Mouse (Mus musculus) retina, embryonic 14.5 days (tissue): ENCODE measurements around the gene Slc8a2.

Source experiments
- DNase-seq: peaks from one replicate; pipeline ENCODE4 v3.0.0-alpha.2; 2015; ENCODE audit warnings: low spot score

The Slc8a2 gene

DNA sequence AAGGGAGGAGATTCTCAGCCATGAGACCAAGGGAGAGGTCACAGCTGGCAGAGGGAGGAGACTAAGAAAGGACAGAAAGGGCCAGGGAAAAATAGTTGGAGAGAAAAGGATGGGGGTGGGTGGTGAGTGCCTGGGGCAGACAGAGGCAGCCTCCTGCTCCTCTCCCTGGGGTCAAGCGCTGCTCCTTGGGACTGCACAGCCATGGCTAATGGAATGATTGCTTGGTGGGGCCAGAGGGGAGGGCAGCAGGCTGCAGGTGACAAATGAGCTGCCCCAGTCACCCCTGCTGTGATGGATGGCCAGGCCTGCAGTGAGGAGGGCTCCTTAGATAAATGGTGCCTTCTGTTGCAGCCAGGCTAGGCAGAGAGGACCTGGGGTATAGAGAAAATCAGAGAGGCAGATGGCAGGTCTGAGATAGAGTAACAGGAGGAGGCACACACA is 42.5 kb downstream of the Slc8a2 start:
- DNase-seq: peak; percentile 47

DNA sequence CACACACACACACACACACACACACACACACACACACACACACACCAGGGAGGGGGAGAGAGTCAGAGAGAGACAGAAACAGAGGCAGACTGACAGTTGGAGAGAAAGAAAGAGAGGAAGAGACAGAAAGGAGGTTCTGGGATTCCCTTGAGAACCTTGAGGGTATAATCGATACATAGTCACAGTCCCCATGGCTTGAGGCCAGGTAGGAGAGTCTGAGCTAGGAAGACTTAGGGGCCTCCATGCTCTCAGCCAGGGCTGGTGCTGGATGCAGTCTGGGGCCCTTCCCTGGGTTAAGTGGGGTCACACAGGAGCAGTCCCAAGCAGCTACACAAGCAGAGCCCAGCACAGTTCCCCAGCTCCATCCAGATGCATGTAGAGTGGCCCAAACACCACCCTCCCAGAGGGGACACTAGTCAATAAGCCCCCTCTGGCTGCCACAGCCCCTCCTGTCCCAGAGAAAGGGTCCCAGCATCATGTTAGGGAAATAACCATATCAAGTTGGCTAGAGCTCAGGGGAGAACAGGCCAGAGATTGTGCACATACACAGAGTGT is 43.0 kb downstream of the Slc8a2 start:
- no peak for DNase-seq

GRCm38 (mm10) chr7:16173146-16173545 is 43.5 kb downstream of the Slc8a2 start:
- no peak for DNase-seq

GRCm38 (mm10) chr7:16174597-16175541 is 45.2 kb downstream of the Slc8a2 start, which contains the start of gene Meis3:
Gene Meis3 (plus strand): TSS chr7:16175090.
- DNase-seq: peak; percentile 80

GRCm38 (mm10) chr7:16175542-16175931 is 45.9 kb downstream of the Slc8a2 start:
- DNase-seq: no peak

DNA sequence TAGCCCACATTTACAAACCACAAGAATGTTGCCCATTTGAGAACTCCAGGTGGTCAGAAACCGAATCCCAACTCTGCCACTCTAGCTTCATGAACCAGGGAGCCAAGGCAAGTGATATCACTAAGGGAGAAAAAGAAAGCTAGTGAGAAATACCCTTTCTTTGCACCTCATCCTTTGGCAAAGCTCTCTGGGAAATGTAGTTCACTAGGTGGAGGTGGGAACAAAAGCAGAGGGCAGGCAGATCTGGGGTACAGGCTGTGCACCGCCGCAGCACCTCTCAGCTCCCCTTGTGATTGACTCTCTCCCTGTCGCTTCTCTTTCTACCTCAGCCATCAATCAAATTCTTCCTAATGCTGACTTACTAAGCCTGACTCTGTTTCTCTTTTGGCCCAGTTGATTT is 48.5 kb downstream of the Slc8a2 start:
- DNase-seq: no peak

GRCm38 (mm10) chr7:16183663-16184062 is 54.0 kb downstream of the Slc8a2 start:
- DNase-seq: peak; percentile 68

GRCm38 (mm10) chr7:16187494-16187893 is 57.9 kb downstream of the Slc8a2 start:
- DNase-seq: no peak

DNA sequence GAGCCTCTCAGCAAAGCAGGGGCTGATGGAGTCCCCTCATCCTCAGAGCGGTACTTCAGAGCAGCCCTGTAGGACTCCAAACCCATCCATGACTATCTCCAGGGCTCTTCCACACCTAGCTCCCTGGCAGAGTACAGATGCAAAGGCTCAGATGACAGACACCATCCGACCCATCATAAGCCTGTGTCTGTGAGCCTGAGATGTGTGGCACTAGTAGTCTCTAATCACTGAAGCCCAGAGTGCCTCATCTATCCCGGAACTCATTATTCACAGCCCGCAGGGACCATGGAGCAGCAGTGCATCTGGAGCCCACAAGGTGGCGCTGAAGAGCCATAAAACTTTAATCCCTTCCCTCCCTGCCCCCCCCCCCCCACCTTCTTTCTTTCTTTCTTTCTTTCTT is 62.7 kb downstream of the Slc8a2 start:
- peak; percentile 93 for DNase-seq

GRCm38 (mm10) chr7:16193702-16194101 is 64.1 kb downstream of the Slc8a2 start:
- DNase-seq: no peak

DNA sequence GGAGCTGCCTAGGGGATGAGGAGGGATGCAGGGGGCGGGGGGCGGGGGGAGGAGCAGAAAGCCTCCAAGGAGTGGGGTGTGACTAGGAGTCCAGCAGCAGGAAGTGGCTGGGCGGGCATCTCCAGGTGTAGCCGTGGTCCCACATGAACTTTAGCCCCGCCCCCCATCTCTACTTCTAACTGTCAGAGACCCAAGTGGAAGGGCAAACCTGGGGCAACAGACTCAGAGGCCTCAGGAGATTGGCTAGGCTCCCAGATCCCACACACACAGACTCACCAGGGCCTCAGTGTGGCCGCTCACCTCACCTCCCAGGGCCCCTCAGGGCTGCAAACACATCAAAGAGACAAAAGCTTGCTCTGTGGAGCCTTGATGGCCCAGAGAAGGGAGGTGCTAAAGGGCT is 67.0 kb downstream of the Slc8a2 start:
- no peak for DNase-seq

GRCm38 (mm10) chr7:16197166-16197565 is 67.5 kb downstream of the Slc8a2 start:
- DNase-seq: no peak

DNA sequence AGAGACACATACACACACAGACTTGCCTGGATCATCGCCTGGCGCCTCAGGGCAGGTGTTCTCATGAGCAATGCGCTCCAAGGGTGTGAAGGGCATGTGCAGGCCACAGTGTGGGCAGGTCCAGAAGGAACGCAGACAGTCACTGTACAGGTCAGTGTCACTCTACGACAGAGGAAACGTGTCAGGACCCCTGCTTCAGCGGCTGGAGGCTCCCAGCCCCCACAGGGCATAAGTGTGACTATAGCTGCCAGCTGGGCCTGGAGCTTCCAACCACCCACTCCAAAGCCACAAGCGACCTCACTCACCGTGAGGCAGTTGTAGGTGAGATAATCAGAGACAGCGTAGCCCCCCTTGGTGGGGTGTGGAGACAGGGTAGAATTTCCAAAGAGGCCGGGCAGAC is 68.9 kb downstream of the Slc8a2 start:
- DNase-seq: no peak

- DNase-seq: no peak
These were observed 71.5 kb downstream of the Slc8a2 start for GRCm38 (mm10) chr7:16201136-16201535.

- DNase-seq: no peak
These were observed 73.3 kb downstream of the Slc8a2 start for GRCm38 (mm10) chr7:16202756-16203504.

DNA sequence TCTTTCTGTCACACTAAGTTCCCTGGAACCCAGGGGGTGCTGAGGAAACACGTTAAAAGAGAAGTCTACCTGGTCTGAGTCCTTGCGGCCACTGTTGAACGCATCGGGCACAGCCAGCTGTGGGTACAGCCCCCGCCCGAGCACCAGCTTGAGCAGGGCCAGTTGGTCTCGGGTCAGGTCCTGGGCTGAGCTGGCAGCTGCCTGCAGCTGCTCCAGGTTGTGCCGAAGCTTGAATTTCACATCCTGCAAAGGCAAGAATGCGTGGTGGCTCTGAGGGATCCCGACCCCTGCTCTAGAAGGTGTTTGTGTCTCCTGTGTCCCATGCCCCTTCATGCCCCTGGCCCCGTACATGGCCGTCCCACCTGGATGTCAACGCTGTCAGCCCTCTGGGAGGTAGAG is 73.9 kb downstream of the Slc8a2 start:
- no peak for DNase-seq

- no peak for DNase-seq
These were observed 75.2 kb downstream of the Slc8a2 start for GRCm38 (mm10) chr7:16204791-16205190.

DNA sequence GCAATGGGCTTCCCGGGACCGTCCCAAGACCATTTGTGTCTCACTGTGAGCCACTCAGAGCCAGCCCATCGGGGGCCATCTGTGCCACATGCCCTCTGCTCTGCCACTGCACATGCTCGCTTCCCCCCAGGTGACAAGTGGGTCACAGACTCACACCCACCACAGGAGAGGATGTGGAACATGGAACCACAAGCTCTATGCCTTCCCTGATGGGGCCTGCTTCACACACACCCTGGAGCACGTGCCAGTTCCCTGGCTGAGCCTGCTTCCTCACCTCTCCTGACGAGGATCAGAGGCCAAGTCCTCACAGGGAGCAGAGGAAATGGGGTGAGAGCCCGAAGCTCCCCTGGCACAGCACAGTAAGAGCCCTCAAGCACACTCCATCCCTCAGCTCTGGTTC is 77.5 kb downstream of the Slc8a2 start:
- no peak for DNase-seq

GRCm38 (mm10) chr7:16207496-16207895 is 77.9 kb downstream of the Slc8a2 start:
- DNase-seq: no peak

DNA sequence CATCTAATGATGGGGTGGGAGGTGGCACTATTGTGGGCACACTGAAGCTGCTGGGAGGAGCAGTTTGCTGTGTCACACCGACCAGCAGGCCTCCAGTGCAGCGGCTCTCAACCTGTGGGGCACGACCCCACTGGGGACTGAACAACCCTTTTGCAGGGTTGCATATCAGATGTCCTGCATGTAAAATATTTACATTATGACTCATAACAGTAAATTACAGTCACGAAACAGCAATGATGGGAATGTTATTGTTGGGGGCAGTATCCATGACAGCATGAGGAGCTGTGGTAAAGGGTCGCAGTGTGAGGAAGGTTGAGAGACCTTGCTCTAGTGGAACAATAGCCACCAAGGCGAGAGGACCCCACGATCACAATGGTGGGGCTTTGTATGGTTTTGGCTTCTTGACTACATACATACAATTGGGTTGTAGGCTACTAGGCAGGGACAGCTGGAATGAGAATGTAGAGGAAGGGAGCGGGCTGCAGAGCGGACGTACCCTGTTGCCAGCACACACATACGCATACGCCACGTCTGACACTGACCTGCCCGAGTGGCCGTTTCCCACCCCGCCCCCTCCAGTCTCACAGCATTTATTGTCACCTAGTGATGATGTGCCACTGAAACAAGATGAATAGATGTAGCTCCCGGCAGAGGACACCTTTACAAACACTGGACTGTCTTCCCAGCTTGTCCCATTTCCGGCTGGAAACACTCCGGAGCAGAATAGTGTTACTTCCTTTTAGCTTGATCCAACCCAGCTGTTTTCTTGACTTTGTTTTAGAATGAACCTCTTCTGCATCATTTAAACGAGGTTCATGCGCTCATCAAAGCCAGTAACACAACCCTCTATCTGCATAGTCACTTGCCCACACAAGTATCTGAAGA is 79.4 kb downstream of the Slc8a2 start:
- DNase-seq: no peak
